Mouse (Mus musculus): ENCODE data around the gene Pcif1. TPM values are rescaled to one million over a fixed set of nuclear protein-coding genes. Genes with fewer than 3 reads are reported as not detected.

The Pcif1 gene
- total and polyA plus RNA-seq, 3 experiments: 20.0 to 59.1 (median 33.6) TPM

GRCm38 (mm10) chr2:164891056-164891834, 12.1 kb downstream of the Pcif1 start:
- peaks cover 100% of the 10 kb centered on the region in 2 experiments for H3K36me3 ChIP-seq (replicated peaks in 1 of 2; ENCODE audit: control insufficient read depth in 1 of 2, insufficient read depth in 1 of 2, low read length in 1 of 2)
- H3K27me3 ChIP-seq (replicated peaks): no peaks in the 10 kb centered on the region
- no peak for DNase-seq (ENCODE audit: extremely low read depth)
- TF ChIP-seq USF2 (conservative IDR thresholded peaks at IDR 0.05; ENCODE audit: low read depth, low read length): no peak
- TF ChIP-seq E2F4 (IDR thresholded peaks at IDR 0.05; ENCODE audit: insufficient replicate concordance, low read depth, low read length): no peak
- TF ChIP-seq USF1 (IDR thresholded peaks at IDR 0.05; ENCODE audit: low read depth, low read length): no peak
- H3K79me2 ChIP-seq (replicated peaks; ENCODE audit: control insufficient read depth, extremely low read depth, insufficient read depth, poor library complexity, severe bottlenecking): no peaks in the 10 kb centered on the region
- no peaks in the 10 kb centered on the region for H3K4me1 ChIP-seq (ENCODE audit: control insufficient read depth in 1 of 2, insufficient read depth in 2 of 2)
- H3K9ac ChIP-seq (ENCODE audit: insufficient read depth, low read depth): no peak overlapping the region
- H3K27ac ChIP-seq (ENCODE audit: insufficient read depth, low read depth): no peak overlapping the region
- H3K4me2 ChIP-seq (ENCODE audit: insufficient read depth, low read depth, poor library complexity, severe bottlenecking): no peak overlapping the region
- dilution Hi-C loops (cut with MboI; ENCODE audit: extremely low pct_ligation_motif_present, extremely low pct_unique_long_range_greater_than_20kb, low sequenced_read_pairs) (no loop called here), in situ Hi-C loops (cut with MboI; ENCODE audit: low pct_ligation_motif_present, low pct_unique_long_range_greater_than_20kb, low sequenced_read_pairs) (no loop called here)
- H3K4me3 ChIP-seq (replicated peaks in 1 of 3; ENCODE audit: low read depth in 2 of 3, low read length in 2 of 3, poor library complexity in 1 of 3): no peak overlapping the region
- H3K9me3 ChIP-seq (replicated peaks; ENCODE audit: low read length): no peaks in the 10 kb centered on the region

DNA sequence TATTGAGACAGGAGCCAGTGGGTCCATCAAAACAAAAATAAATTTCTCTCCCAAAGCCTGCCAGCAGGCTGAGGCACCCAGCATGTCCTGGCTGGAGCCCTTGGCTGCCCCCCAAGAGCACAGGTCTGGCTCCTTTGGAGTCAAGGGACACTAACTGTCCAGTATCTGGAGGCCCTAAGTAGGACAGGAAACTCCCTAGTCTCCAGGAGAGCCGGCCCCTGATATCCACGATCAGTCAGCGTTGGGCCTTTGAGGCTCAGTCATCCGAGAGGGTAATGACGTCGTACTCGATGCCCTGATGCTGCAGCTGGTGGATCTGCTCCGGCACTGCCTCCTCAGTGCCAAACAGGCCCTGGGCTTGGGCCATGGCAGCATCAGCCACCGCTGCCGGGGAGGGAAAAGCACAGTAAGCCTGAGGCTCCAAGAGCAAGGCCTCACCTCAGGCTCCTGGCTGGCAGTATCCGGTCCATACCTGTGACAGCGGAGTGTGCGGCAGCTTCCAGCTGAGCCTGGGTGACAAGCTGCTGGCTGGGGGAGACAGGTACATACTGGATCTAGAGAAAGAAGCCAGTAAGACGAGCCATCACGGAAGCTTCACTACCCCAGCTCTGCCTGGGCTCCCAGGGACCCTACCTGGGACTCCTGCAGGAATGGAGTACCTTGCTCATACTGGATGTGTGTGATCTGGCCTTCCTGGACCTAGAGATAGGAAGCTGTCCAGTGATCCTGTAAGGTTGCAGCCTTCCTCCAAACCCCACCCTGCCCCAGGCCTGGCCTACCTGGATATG, 13.0 kb downstream of the Pcif1 start:
- no peak for DNase-seq (ENCODE audit: extremely low read depth)
- Histone ChIP-seq H3K27me3 (replicated peaks) (no peaks in the 10 kb centered on the region), H3K9me3 (replicated peaks; ENCODE audit: low read length) (no peaks in the 10 kb centered on the region), H3K9ac (ENCODE audit: insufficient read depth, low read depth) (no peak overlapping the region), H3K4me3 (replicated peaks in 1 of 3; ENCODE audit: low read depth in 2 of 3, low read length in 2 of 3, poor library complexity in 1 of 3) (no peak overlapping the region), H3K4me1 (ENCODE audit: control insufficient read depth in 1 of 2, insufficient read depth in 2 of 2) (no peaks in the 10 kb centered on the region), H3K79me2 (replicated peaks; ENCODE audit: control insufficient read depth, extremely low read depth, insufficient read depth, poor library complexity, severe bottlenecking) (no peaks in the 10 kb centered on the region), H3K36me3 (replicated peaks in 1 of 2; ENCODE audit: control insufficient read depth in 1 of 2, insufficient read depth in 1 of 2, low read length in 1 of 2) (peaks cover 98 to 100% of the 10 kb centered on the region in 2 experiments), H3K27ac (ENCODE audit: insufficient read depth, low read depth) (no peak overlapping the region), H3K4me2 (ENCODE audit: insufficient read depth, low read depth, poor library complexity, severe bottlenecking) (no peak overlapping the region)
- TF ChIP-seq ZC3H11A (IDR thresholded peaks at IDR 0.05; ENCODE audit: low read depth, low read length): no peak
- peak; percentile 15; the same call in 1 of the 2 replicates for TF ChIP-seq POLR2A (IDR thresholded peaks at IDR 0.05; ENCODE audit: low read depth, low read length)
- dilution Hi-C loops (cut with MboI; ENCODE audit: extremely low pct_ligation_motif_present, extremely low pct_unique_long_range_greater_than_20kb, low sequenced_read_pairs): no loop called here
- in situ Hi-C loops (cut with MboI; ENCODE audit: low pct_ligation_motif_present, low pct_unique_long_range_greater_than_20kb, low sequenced_read_pairs): no loop called here

- dilution Hi-C loops (cut with MboI; ENCODE audit: extremely low pct_ligation_motif_present, extremely low pct_unique_long_range_greater_than_20kb, low sequenced_read_pairs) (no loop called here), in situ Hi-C loops (cut with MboI; ENCODE audit: low pct_ligation_motif_present, low pct_unique_long_range_greater_than_20kb, low sequenced_read_pairs) (no loop called here)
- DNase-seq (ENCODE audit: extremely low read depth): no peak
- H3K9me3 ChIP-seq (replicated peaks; ENCODE audit: low read length): no peaks in the 10 kb centered on the region
- no peak overlapping the region for H3K27ac ChIP-seq (ENCODE audit: insufficient read depth, low read depth)
- H3K4me3 ChIP-seq (replicated peaks in 1 of 3; ENCODE audit: low read depth in 2 of 3, low read length in 2 of 3, poor library complexity in 1 of 3): no peak overlapping the region
- H3K79me2 ChIP-seq (replicated peaks; ENCODE audit: control insufficient read depth, extremely low read depth, insufficient read depth, poor library complexity, severe bottlenecking): no peaks in the 10 kb centered on the region
- H3K27me3 ChIP-seq (replicated peaks): no peaks in the 10 kb centered on the region
- H3K36me3 ChIP-seq (replicated peaks in 1 of 2; ENCODE audit: control insufficient read depth in 1 of 2, insufficient read depth in 1 of 2, low read length in 1 of 2): peaks cover 98 to 100% of the 10 kb centered on the region in 2 experiments
- no peak overlapping the region for H3K9ac ChIP-seq (ENCODE audit: insufficient read depth, low read depth)
- no peaks in the 10 kb centered on the region for H3K4me1 ChIP-seq (ENCODE audit: control insufficient read depth in 1 of 2, insufficient read depth in 2 of 2)
- H3K4me2 ChIP-seq (ENCODE audit: insufficient read depth, low read depth, poor library complexity, severe bottlenecking): no peak overlapping the region
- no peak for TF ChIP-seq KAT2A (IDR thresholded peaks at IDR 0.05; ENCODE audit: insufficient replicate concordance, low read length)
- TF ChIP-seq ZMIZ1 (IDR thresholded peaks at IDR 0.05; ENCODE audit: low read depth, low read length): 0 out of 2 replicates have a peak, but pooled peaks have one; percentile 18
- TF ChIP-seq ETS1 (conservative IDR thresholded peaks at IDR 0.05; ENCODE audit: low read depth, low read length): no peak
These were observed 13.7 kb downstream of the Pcif1 start for GRCm38 (mm10) chr2:164892696-164893216.

Measured in CH12.LX (cell line).